Mouse (Mus musculus) E14TG2a.4 (cell line): Measurements from ENCODE around the gene Bpifa5.
A peak's percentile ranks its signal among the peaks of the same experiment; 100 is the strongest.

Experiments used
- CTCF ChIP-seq: conservative IDR thresholded peaks from 2 replicates; pipeline ENCODE4 v1.5.1; 2014; ENCODE audit warnings: low read length
- NANOG ChIP-seq: IDR thresholded peaks from 2 replicates; pipeline ENCODE4 v1.6.1; 2014; ENCODE audit warnings: borderline replicate concordance, low read length, mixed read lengths
- POU5F1 ChIP-seq: IDR thresholded peaks from 2 replicates; pipeline ENCODE4 v1.6.1; 2014; ENCODE audit warnings: low read length, borderline replicate concordance

GRCm38 (mm10) chr2:154215191-154215590, 52.8 kb downstream of the Bpifa5 start:
- TF ChIP-seq CTCF (peak; percentile 90), NANOG (no peak), POU5F1 (no peak)
